Mouse (Mus musculus): ENCODE data around the gene Crisp2. TPM values are rescaled to one million over a fixed set of nuclear protein-coding genes. Genes with fewer than 3 reads are reported as not detected.
"Not testable (repeated sequence)": the region's sequence is repeated elsewhere in the genome, so short reads cannot be mapped to it uniquely, and the experiment has no call there.

Gene Crisp2
- total RNA-seq, 1 experiment from 2014 or later = not detected

DNA sequence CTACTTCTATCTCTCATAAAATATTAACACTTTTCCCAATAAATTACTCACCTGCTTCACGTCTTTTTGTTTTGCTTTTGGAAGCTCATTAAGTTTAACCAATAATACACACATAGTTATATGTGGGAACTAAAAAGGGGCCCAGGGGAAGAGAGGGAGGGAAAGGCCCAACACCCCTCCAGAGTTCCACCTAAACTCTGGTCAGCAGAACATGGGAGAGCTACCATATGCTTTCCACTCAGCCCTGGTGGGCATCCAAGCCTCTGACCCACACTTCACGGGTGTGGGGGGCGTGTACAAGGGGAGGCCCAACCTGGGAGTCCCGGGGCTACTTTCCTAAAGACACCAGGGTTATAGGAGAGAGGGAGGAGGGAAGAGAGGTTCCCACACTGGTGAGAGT, 75.1 kb downstream of the Crisp2 start:
- ATAC-seq (replicated peaks in 1 of 2; ENCODE audit: insufficient read depth in 1 of 2, low FRiP score in 2 of 2, low TSS enrichment in 1 of 2, low read depth in 1 of 2, poor library complexity in 2 of 2, severe bottlenecking in 2 of 2) = no peak

DNA sequence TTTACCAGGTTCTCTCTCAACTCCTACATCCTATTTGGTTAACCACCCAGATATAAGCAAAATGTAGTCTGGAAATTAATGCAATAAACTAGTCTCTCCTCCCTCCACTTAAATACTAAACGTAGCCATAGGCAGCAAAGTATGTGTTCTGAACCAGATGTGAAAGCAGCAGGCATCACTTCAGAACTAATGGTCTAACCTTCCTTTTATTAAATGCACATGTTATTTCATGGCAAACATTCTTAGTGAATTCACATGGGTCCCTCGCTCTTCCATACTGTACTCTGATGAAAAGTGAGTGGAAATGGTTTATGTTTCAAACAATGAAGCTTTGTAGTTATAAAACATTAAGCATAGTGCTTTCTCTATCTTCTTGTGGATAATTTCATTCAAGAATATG, 75.5 kb downstream of the Crisp2 start:
- no peak for ATAC-seq (replicated peaks in 1 of 2; ENCODE audit: insufficient read depth in 1 of 2, low FRiP score in 2 of 2, low TSS enrichment in 1 of 2, low read depth in 1 of 2, poor library complexity in 2 of 2, severe bottlenecking in 2 of 2)

DNA sequence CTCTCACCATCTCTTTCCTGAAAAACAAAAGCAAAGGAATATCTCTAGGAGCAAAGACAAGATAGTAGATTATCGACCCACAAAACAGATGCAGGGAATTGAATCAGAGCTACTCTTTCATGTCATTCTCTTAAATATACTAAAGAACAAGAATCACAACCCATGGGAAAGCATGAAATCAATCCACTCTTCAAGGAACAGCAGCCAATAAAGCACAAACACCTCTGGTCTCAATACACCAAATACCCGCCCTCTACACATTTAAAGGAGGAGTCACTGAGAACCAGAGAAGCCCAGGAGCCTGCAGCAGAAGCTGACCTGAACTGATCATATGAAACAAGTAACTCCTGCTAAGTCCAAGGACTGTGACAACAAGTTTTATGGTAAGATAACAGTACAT, 80.0 kb downstream of the Crisp2 start, which contains the start of gene Esp1:
Gene Esp1, plus strand, starts transcription at position 301 of the 400 bp plus-strand sequence.
- ATAC-seq (replicated peaks in 1 of 2; ENCODE audit: insufficient read depth in 1 of 2, low FRiP score in 2 of 2, low TSS enrichment in 1 of 2, low read depth in 1 of 2, poor library complexity in 2 of 2, severe bottlenecking in 2 of 2) = no peak

DNA sequence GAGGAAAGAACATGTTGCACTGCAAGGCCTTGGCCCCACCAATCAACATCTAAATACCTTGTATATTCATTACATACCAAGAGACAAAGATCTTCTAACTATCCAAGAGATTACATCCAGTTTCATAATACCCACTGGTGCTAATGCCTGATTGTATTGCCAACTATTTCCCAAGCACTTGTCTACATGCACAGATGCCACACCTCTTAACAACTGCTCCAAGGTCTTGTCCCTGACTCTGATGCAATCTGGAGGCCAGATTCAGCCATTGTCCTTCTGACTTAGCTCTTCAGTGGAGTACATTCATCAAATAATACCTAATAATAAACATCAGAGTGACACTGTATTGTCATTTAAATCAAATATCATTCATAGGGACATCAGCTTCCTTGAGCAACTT, 89.7 kb downstream of the Crisp2 start:
- ATAC-seq (replicated peaks in 1 of 2; ENCODE audit: insufficient read depth in 1 of 2, low FRiP score in 2 of 2, low TSS enrichment in 1 of 2, low read depth in 1 of 2, poor library complexity in 2 of 2, severe bottlenecking in 2 of 2) = not testable (repeated sequence)

DNA sequence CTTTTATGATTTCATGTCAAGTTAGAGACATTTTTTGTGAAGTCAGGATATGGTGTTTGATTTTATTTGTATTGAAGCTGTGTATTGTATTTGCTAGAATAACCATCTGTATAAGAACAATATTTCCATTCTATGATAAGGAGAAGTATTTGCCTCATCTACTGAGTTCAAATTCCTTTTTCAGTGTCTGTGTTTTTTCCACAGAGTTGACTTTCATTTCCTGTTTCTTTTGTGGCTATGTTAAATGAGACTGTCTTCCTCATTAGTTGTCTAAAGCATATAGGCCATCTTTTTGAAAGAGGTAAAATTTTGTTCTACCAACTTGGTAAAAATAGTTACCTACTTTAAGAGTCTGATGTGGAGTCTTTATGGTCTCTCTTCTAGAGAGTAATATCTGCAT, 90.5 kb downstream of the Crisp2 start:
- ATAC-seq (replicated peaks in 1 of 2; ENCODE audit: insufficient read depth in 1 of 2, low FRiP score in 2 of 2, low TSS enrichment in 1 of 2, low read depth in 1 of 2, poor library complexity in 2 of 2, severe bottlenecking in 2 of 2) = no peak

Other genes with a start within 250 kb of the Crisp2 start
- gene Esp6, start 245.5 kb downstream of the Crisp2 start, total RNA-seq (2017) = not detected in 2 replicates
- not detected in 2 replicates for gene Esp4, start 208.4 kb downstream of the Crisp2 start, total RNA-seq (2017)
- gene Esp3, start 174.9 kb downstream of the Crisp2 start, total RNA-seq (2017) = not detected in 2 replicates
- gene Esp1, start 79.9 kb downstream of the Crisp2 start, total RNA-seq (2017) = not detected in 2 replicates
- gene Rhag, start 4.1 kb upstream of the Crisp2 start, total RNA-seq (2017) = 2.2 and 8.2 TPM in 2 replicates
- 4.8 and 10.0 TPM in 2 replicates for gene 9130008F23Rik, start 73.6 kb upstream of the Crisp2 start, total RNA-seq (2017)
- gene Glyatl3, start 107.3 kb upstream of the Crisp2 start, total RNA-seq (2017) = not detected in 2 replicates
- gene Mut, start 127.7 kb upstream of the Crisp2 start, total RNA-seq (2017) = 30.7 and 32.0 TPM in 2 replicates
- gene Cenpq, start 128.0 kb upstream of the Crisp2 start, total RNA-seq (2017) = 45.8 and 49.4 TPM in 2 replicates

Data from hematopoietic stem cell, adult 5-6 weeks (primary cell).